Mouse (Mus musculus) heart, embryonic 16.5 days (tissue): ENCODE results near the gene Sema3g. TPM values are rescaled to one million over a fixed set of nuclear protein-coding genes. Genes with fewer than 3 reads are reported as not detected.
A peak's percentile ranks its signal among the peaks of the same experiment; 100 is the strongest.

Experiments
- ATAC-seq: fragments of 200-750 bp; cut with Nextera tagmentation; replicated peaks from 2 replicates; pipeline ENCODE4 v1.8.0; 2017; ENCODE audit warnings: moderate number of reproducible peaks; ENCODE audit not compliant: insufficient read depth, low FRiP score; ENCODE audit errors: extremely low read depth
- H3K27ac ChIP-seq: fragments of 300-500 bp; sonication (generic); 2 replicates; pipeline ENCODE4 v1.5.1; 2014; ENCODE audit warnings: mild to moderate bottlenecking, low read length, control low read depth, moderate library complexity
- H3K27me3 ChIP-seq: fragments of 300-500 bp; sonication (generic); 2 replicates; pipeline ENCODE4 v1.6.1; 2014; ENCODE audit warnings: low read length, mixed read lengths; ENCODE audit not compliant: control insufficient read depth, insufficient read depth
- H3K36me3 ChIP-seq: fragments of 300-500 bp; sonication (generic); 2 replicates; pipeline ENCODE4 v1.6.1; 2014; ENCODE audit not compliant: control insufficient read depth, insufficient read depth
- H3K4me1 ChIP-seq: fragments of 300-500 bp; sonication (generic); 2 replicates; pipeline ENCODE4 v1.6.1; 2014; ENCODE audit warnings: low read length, mixed read lengths; ENCODE audit not compliant: control insufficient read depth, insufficient read depth
- H3K4me2 ChIP-seq: fragments of 300-500 bp; sonication (generic); 2 replicates; pipeline ENCODE4 v1.6.1; 2014; ENCODE audit warnings: low read depth, mild to moderate bottlenecking, control low read depth, low read length
- H3K4me3 ChIP-seq: fragments of 300-500 bp; sonication (generic); 2 replicates; pipeline ENCODE4 v1.5.1; 2014; ENCODE audit warnings: mild to moderate bottlenecking, control low read depth, low read length
- H3K9ac ChIP-seq: fragments of 300-500 bp; sonication (generic); 2 replicates; pipeline ENCODE4 v1.6.1; 2014; ENCODE audit warnings: low read length, control low read depth
- H3K9me3 ChIP-seq: fragments of 300-500 bp; sonication (generic); replicated peaks from 2 replicates; pipeline ENCODE4 v1.6.1; 2016; ENCODE audit warnings: low read length; ENCODE audit not compliant: control insufficient read depth
- WGBS: fragments of 180-500 bp; shearing (Covaris S2); extraction: QIAGEN DNeasy Blood & Tissue Kit; methylation state at CpG from one replicate; pipeline ENCODE4 v1.1.7; 2014; 5-methylcytosine and 5-hydroxymethylcytosine counted together
- polyA plus RNA-seq: library from polyadenylated mRNA; unstranded; fragments of >200 nt; fragmentation: Nextera tagmentation; extraction: Ambion mirVana; gene quantifications from 2 replicates; pipeline ENCODE4 v1.2.1, GENCODE M21; 2015

Gene Sema3g
- polyA plus RNA-seq, 1 experiment from 2014 or later, result 0.97 TPM

- Histone ChIP-seq H3K36me3 (peaks cover 54% of the 10 kb centered on the region), H3K4me1 (peaks cover 76% of the 10 kb centered on the region), H3K4me3 (no peak overlapping the region), H3K27ac (peak overlapping the region; percentile 58), H3K4me2 (no peak overlapping the region), H3K9ac (0 out of 2 replicates have a peak overlapping the region, but pooled peaks have one; percentile 16), H3K9me3 (no peaks in the 10 kb centered on the region), H3K27me3 (no peaks in the 10 kb centered on the region)
- ATAC-seq, result no peak
- whole genome bisulfite sequencing, result 15% methylated on average over 2 of the region's 2 CpGs
Measured at GRCm38 (mm10) chr14:31191936-31192335, 25.7 kb upstream of the Sema3g start.

- no peaks in the 10 kb centered on the region for H3K9me3 ChIP-seq
- 60% methylated on average over 7 of the region's 7 CpGs for WGBS
- H3K4me1 ChIP-seq, result peaks cover 74% of the 10 kb centered on the region
- H3K27ac ChIP-seq, result peak overlapping the region; percentile 17
- H3K9ac ChIP-seq, result no peak overlapping the region
- no peak for ATAC-seq
- H3K27me3 ChIP-seq, result no peaks in the 10 kb centered on the region
- H3K4me3 ChIP-seq, result no peak overlapping the region
- peaks cover 37% of the 10 kb centered on the region for H3K36me3 ChIP-seq
- no peak overlapping the region for H3K4me2 ChIP-seq
Measured at GRCm38 (mm10) chr14:31193791-31194190, 23.9 kb upstream of the Sema3g start.

GRCm38 (mm10) chr14:31194441-31194840 is 23.2 kb upstream of the Sema3g start:
- Histone ChIP-seq H3K4me3 (no peak overlapping the region), H3K9ac (no peak overlapping the region), H3K4me1 (peaks cover 72% of the 10 kb centered on the region), H3K9me3 (no peaks in the 10 kb centered on the region), H3K36me3 (peaks cover 34% of the 10 kb centered on the region), H3K27me3 (no peaks in the 10 kb centered on the region), H3K4me2 (no peak overlapping the region), H3K27ac (peak overlapping the region; percentile 83)
- 81% methylated on average over 2 of the region's 2 CpGs for WGBS
- no peak for ATAC-seq

- Histone ChIP-seq H3K9me3 (no peaks in the 10 kb centered on the region), H3K36me3 (peaks cover 35% of the 10 kb centered on the region), H3K9ac (peak overlapping the region; percentile 30; the same call in 1 of the 2 replicates), H3K27me3 (no peaks in the 10 kb centered on the region), H3K4me2 (peak overlapping the region; percentile 31), H3K4me1 (peaks cover 71% of the 10 kb centered on the region), H3K27ac (peak overlapping the region; percentile 83), H3K4me3 (no peak overlapping the region)
- 19% methylated on average over 14 of the region's 14 CpGs for WGBS
- ATAC-seq, result peak; percentile 73
Measured at GRCm38 (mm10) chr14:31194891-31195513, 22.7 kb upstream of the Sema3g start.

- Histone ChIP-seq H3K36me3 (peaks cover 32% of the 10 kb centered on the region), H3K27ac (peak overlapping the region; percentile 83), H3K4me3 (no peak overlapping the region), H3K27me3 (no peaks in the 10 kb centered on the region), H3K4me1 (peaks cover 74% of the 10 kb centered on the region), H3K4me2 (peak overlapping the region; percentile 31), H3K9me3 (no peaks in the 10 kb centered on the region), H3K9ac (peak overlapping the region; percentile 30; the same call in 1 of the 2 replicates)
- no peak; the same call in 1 of the 2 replicates for ATAC-seq
- 83% methylated on average over 4 of the region's 4 CpGs for WGBS
Measured at GRCm38 (mm10) chr14:31195521-31195920, 22.1 kb upstream of the Sema3g start.

- Histone ChIP-seq H3K9ac (no peak overlapping the region), H3K36me3 (peaks cover 30% of the 10 kb centered on the region), H3K4me1 (peaks cover 71% of the 10 kb centered on the region), H3K9me3 (no peaks in the 10 kb centered on the region), H3K27ac (peak overlapping the region; percentile 83), H3K4me2 (no peak overlapping the region), H3K27me3 (no peaks in the 10 kb centered on the region), H3K4me3 (no peak overlapping the region)
- ATAC-seq, result 0 out of 2 replicates have a peak, but pooled peaks have one; percentile 19
Measured at GRCm38 (mm10) chr14:31195968-31196367, 21.7 kb upstream of the Sema3g start.

GRCm38 (mm10) chr14:31197547-31198516 is 19.8 kb upstream of the Sema3g start:
- Histone ChIP-seq H3K36me3 (peaks cover 31% of the 10 kb centered on the region), H3K27ac (peak overlapping the region; percentile 55), H3K9me3 (no peaks in the 10 kb centered on the region), H3K9ac (peak overlapping the region; percentile 13; the same call in 1 of the 2 replicates), H3K4me1 (peaks cover 53% of the 10 kb centered on the region), H3K4me3 (no peak overlapping the region), H3K27me3 (no peaks in the 10 kb centered on the region), H3K4me2 (peak overlapping the region; percentile 33; the same call in 1 of the 2 replicates)
- peak; percentile 57 for ATAC-seq
- 42% methylated on average over 16 of the region's 16 CpGs for WGBS

- 87% methylated on average over 7 of the region's 7 CpGs for WGBS
- Histone ChIP-seq H3K27ac (no peak overlapping the region), H3K4me1 (peaks cover 46% of the 10 kb centered on the region), H3K27me3 (no peaks in the 10 kb centered on the region), H3K9ac (no peak overlapping the region), H3K4me2 (no peak overlapping the region), H3K36me3 (peaks cover 40% of the 10 kb centered on the region), H3K9me3 (no peaks in the 10 kb centered on the region), H3K4me3 (no peak overlapping the region)
- no peak for ATAC-seq
Measured at GRCm38 (mm10) chr14:31199599-31199998, 18.1 kb upstream of the Sema3g start.

GRCm38 (mm10) chr14:31200038-31200437 is 17.6 kb upstream of the Sema3g start:
- peaks cover 40% of the 10 kb centered on the region for H3K36me3 ChIP-seq
- no peaks in the 10 kb centered on the region for H3K27me3 ChIP-seq
- no peak overlapping the region for H3K9ac ChIP-seq
- no peak for ATAC-seq
- WGBS, result 74% methylated on average over 3 of the region's 3 CpGs
- no peak overlapping the region for H3K27ac ChIP-seq
- H3K4me1 ChIP-seq, result peaks cover 47% of the 10 kb centered on the region
- H3K4me2 ChIP-seq, result no peak overlapping the region
- no peak overlapping the region for H3K4me3 ChIP-seq
- H3K9me3 ChIP-seq, result no peaks in the 10 kb centered on the region
